Mouse (Mus musculus) heart, postnatal 4 days (tissue): Measurements from ENCODE around the gene Fbln7. TPM values are rescaled to one million over a fixed set of nuclear protein-coding genes. Genes with fewer than 3 reads are reported as not detected.

Experiments
- DNase-seq: peaks from one replicate; pipeline ENCODE4 v3.0.0; 2021
- microRNA-seq, 2 experiments: library from miRNA; unstranded; fragments of <30 nt; microRNA quantifications; one replicate each; pipeline ENCODE4 v1.2.0; 2021 to 2022
- total RNA-seq, 2 experiments: library from RNA; stranded (reverse); gene quantifications; 2 replicates each; pipeline ENCODE4 v1.2.3; 2021

Gene Fbln7
- total RNA-seq, 2 experiments from 2014 or later: 0.54 to 0.74 TPM

DNA sequence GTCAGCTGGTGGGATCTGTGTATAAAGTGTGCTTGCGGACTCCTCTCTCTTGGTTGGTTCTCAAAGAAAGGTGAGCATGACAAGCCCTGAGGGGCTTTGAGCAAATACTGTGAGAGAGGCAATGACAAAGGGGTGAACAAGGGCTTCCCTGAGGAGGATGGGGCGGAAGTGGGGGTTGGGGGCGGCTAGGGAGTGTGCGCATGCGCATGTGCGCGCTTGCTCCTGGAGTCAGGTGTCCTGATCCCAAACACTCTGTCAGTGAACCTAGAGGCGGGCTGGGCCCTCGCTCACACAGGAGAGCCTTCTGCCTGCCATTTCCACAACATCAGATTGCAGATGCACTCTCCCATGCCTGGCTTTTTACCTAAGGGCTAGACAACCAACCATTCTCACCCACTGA is 9.5 kb downstream of the Fbln7 start:
- DNase-seq: no peak

- DNase-seq: no peak
Measured at GRCm38 (mm10) chr2:128875526-128875925, 12.7 kb downstream of the Fbln7 start.

DNA sequence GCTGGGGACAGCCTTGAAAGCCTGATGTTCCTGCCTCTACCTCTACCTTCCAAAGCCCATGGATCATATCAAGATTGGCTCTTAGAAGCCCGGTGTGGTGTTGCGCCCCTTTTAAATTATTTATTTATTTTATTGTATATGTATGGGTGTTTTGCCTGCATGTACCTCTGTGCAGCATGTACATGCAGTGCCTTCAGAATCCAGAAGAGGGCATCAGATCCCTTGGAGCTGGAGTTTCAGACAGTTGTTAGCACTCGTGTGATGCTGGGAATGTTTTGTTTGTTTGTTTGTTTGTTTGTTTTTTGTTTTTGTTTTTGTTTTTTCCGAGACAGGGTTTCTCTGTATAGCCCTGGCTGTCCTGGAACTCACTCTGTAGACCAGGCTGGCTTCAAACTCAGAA is 18.5 kb downstream of the Fbln7 start:
- no peak for DNase-seq

DNA sequence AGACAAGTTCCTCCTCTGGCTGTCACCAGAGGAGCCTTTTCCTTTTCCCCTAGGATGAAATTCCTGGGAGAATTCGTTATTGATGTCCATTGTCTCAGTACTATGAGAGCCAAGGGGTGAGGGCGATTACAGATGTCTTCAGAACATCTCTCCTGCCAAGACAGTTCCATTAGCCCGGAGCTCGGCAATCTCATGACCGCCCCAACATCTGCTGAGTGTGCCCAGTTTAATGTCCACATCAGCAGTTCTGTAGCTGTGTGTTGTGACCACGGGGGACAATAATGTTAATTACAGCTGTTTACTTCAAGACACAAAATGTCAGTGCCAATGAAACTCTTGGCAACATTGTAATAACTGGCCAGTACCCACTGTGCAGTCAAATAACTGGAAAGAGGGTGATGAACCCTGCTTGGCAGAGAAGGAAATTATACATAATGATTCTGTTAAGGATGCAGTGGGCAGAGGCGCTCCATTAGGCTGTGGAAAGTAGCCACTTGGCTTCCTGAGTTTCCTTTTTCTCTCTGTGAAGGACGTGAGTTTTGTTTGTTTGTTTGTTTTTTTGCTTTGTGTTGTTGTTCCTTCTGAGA is 22.5 kb downstream of the Fbln7 start:
- DNase-seq: no peak

- DNase-seq: no peak
Measured at GRCm38 (mm10) chr2:128887866-128888550, 25.2 kb downstream of the Fbln7 start.

- no peak for DNase-seq
Measured at GRCm38 (mm10) chr2:128890661-128891335, 28.0 kb downstream of the Fbln7 start.

- DNase-seq: no peak
Measured at GRCm38 (mm10) chr2:128892180-128892721, 29.5 kb downstream of the Fbln7 start.

DNA sequence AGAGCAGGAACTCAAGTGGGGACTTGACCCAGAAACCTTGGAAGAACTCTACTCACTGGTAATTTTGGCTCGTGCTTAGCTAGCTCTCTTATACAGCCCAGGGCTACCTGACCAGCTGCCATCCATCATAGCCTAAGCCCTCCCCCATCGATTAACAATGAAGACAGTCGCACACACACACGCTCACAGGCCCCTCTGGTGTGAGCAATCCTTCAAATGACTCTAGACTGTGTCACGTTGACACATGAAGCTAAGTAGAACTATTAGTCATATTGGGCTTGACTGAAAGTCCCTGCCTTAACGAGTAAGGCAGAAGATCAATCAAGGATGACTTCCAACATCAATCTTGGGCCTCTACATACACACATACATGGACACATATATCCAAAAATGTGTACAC is 40.1 kb downstream of the Fbln7 start:
- no peak for DNase-seq

DNA sequence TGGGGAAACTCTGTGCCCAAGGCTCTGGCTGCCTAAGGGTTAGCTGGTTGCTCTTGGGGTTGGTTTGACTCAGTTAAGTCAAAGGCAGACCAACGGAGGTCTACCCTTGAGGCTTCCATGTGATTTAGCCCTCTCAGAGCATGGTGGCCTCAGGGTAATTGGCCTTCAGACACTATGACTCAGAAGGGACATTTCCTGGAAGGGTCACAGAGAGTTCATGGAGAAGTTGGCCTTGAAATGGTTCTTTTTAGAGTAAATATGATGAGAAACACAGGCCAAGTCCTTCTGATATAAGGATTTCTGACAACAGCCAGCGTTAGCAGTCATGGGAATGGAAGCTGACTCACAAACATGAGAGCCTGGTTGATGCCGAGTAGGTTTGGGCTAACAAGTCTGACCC is 40.9 kb downstream of the Fbln7 start:
- DNase-seq: no peak

GRCm38 (mm10) chr2:128914978-128915377 is 52.2 kb downstream of the Fbln7 start:
- no peak for DNase-seq

- DNase-seq: no peak
Measured at GRCm38 (mm10) chr2:128916528-128916927, 53.7 kb downstream of the Fbln7 start.

- DNase-seq: no peak
Measured at GRCm38 (mm10) chr2:128924799-128925198, 62.0 kb downstream of the Fbln7 start.

DNA sequence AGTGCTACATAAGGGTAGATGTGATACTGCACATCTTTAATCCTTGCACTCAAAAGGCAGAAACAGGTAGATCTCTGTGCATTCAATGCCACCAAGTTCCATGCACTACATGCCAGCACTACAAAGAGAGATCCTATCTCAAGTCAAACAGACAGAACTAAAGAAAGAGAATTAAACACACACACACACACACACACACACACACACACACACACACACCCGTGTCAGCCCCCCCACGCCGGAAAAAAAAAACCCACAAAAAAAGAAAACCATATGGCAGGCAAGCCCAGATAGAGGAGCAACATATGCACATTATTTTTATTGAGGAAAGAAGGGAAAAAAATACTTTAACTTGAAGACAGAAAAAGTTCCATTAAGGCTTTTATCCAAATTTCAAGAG is 65.7 kb downstream of the Fbln7 start:
- no peak for DNase-seq

DNA sequence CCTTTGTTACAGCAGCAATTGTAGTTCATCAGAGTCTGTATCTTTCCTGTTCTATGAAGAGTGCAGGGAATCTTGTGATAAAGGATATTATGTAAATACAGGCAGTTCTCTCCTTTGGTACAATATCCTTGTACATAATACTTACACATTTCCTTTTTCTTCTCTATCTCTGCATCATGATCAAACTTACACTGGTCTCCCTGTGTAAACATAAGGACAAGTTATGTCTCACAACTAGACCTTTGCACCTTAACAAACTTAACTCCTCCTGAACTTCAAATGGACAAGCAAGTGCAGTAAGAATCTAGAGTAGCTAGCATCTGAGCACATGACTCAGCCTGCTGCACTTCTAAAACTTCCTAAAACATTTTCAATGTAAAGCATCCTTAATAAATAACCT is 67.9 kb downstream of the Fbln7 start:
- no peak for DNase-seq

GRCm38 (mm10) chr2:128936256-128936655 is 73.5 kb downstream of the Fbln7 start:
- no peak for DNase-seq

- peak; percentile 98 for DNase-seq
Measured at GRCm38 (mm10) chr2:128943538-128944528, 81.1 kb downstream of the Fbln7 start, which contains the start of gene Zc3h8. Gene Zc3h8 (minus strand): TSS chr2:128944077.

Small RNA genes lying within 50 kb of the gene (microRNA-seq; reads per million reads assigned to microRNA genes)
- gene Gm22859: 0 reads per million in 2 experiments

Other genes with a start within 250 kb of the Fbln7 start
- 10 to 100 TPM; 77.7 to 82.5 TPM for gene Anapc1, start 175.6 kb upstream of the Fbln7 start, total RNA-seq
- gene Mertk, start 164.0 kb upstream of the Fbln7 start, total RNA-seq: 1 to 10 TPM; 4.1 to 4.4 TPM
- gene Tmem87b, start 44.9 kb upstream of the Fbln7 start, total RNA-seq: 10 to 100 TPM; 24.5 to 24.6 TPM
- gene Zc3h8, start 81.1 kb downstream of the Fbln7 start, total RNA-seq: 1 to 10 TPM; 3.0 to 3.3 TPM
- 1 to 10 TPM; 3.6 to 5.1 TPM for gene Zc3h6, start 104.4 kb downstream of the Fbln7 start, total RNA-seq
- gene Gm10762, start 104.7 kb downstream of the Fbln7 start, total RNA-seq: 10 to 100 TPM; 12.0 to 14.9 TPM
- gene Vinac1, start 185.2 kb downstream of the Fbln7 start, total RNA-seq: under 1 TPM in 1 of 2 experiments, not detected in 1; 0.07 TPM
- 10 to 100 TPM; 18.7 to 18.9 TPM for gene Ttl, start 203.0 kb downstream of the Fbln7 start, total RNA-seq
- gene Polr1b, start 238.0 kb downstream of the Fbln7 start, total RNA-seq: 10 to 100 TPM; 14.3 to 15.5 TPM